Mouse (Mus musculus) CH12.LX (cell line): ENCODE results near the gene Fgf14. TPM values are rescaled to one million over a fixed set of nuclear protein-coding genes. Genes with fewer than 3 reads are reported as not detected.

Experiments
- DNase-seq: peaks from one replicate; pipeline ENCODE4 v3.0.0-alpha.2; 2013; ENCODE audit errors: extremely low read depth
- H3K27ac ChIP-seq: 2 replicates; pipeline ENCODE4 v1.5.1; 2012; ENCODE audit warnings: low read depth, mild to moderate bottlenecking, control low read depth, moderate library complexity; ENCODE audit not compliant: insufficient read depth
- H3K27me3 ChIP-seq: replicated peaks from 2 replicates; pipeline ENCODE3; 2012; ENCODE audit warnings: inconsistent platforms
- H3K36me3 ChIP-seq, 2 experiments: replicated peaks in 1 of 2; 2 replicates each; pipeline versions ENCODE3 to v1.6.1; 2012; ENCODE audit warnings: inconsistent platforms in 1 of 2, low read length in 1 of 2, mild to moderate bottlenecking in 1 of 2, mixed read lengths in 1 of 2, moderate library complexity in 1 of 2; ENCODE audit not compliant: control insufficient read depth in 1 of 2, insufficient read depth in 1 of 2
- H3K4me1 ChIP-seq, 2 experiments: 2 replicates each; pipeline ENCODE4 v1.6.1; 2012; ENCODE audit warnings: inconsistent platforms in 1 of 2, moderate library complexity in 1 of 2; ENCODE audit not compliant: insufficient read depth in 2 of 2, control insufficient read depth in 1 of 2
- H3K4me2 ChIP-seq: 2 replicates; pipeline ENCODE4 v1.6.1; 2012; ENCODE audit warnings: low read depth, mild to moderate bottlenecking, control low read depth; ENCODE audit not compliant: poor library complexity, insufficient read depth, severe bottlenecking
- H3K4me3 ChIP-seq, 3 experiments: fragments of 150-350 bp in 1 of 3; sonication (generic) in 1 of 3; replicated peaks in 1 of 3; 2 replicates each; pipeline versions ENCODE3 to v1.5.1; 2011 to 2012; ENCODE audit warnings: low read depth in 2 of 3, low read length in 2 of 3, mild to moderate bottlenecking in 2 of 3, moderate library complexity in 2 of 3, control low read depth in 1 of 3, improper control_type of control experiment in 1 of 3, inconsistent platforms in 1 of 3, mixed read lengths in 1 of 3; ENCODE audit not compliant: poor library complexity in 1 of 3
- H3K79me2 ChIP-seq: replicated peaks from 2 replicates; pipeline ENCODE4 v1.6.1; 2012; ENCODE audit warnings: mild to moderate bottlenecking, moderate library complexity; ENCODE audit not compliant: control insufficient read depth, poor library complexity, insufficient read depth, severe bottlenecking; ENCODE audit errors: extremely low read depth
- H3K9ac ChIP-seq: 2 replicates; pipeline ENCODE4 v1.6.1; 2012; ENCODE audit warnings: low read depth, mild to moderate bottlenecking, control low read depth, moderate library complexity; ENCODE audit not compliant: insufficient read depth
- H3K9me3 ChIP-seq: replicated peaks from 2 replicates; pipeline ENCODE3; 2012; ENCODE audit warnings: low read length, inconsistent platforms, mixed read lengths
- CHD1 ChIP-seq: IDR thresholded peaks from 2 replicates; pipeline ENCODE4 v1.6.1; 2012; ENCODE audit warnings: low read depth, low read length, improper control_type of control experiment, inconsistent platforms
- E2F4 ChIP-seq: IDR thresholded peaks from 2 replicates; pipeline ENCODE4 v1.6.1; 2011; ENCODE audit warnings: low read depth, low read length, improper control_type of control experiment; ENCODE audit not compliant: insufficient replicate concordance
- ELF1 ChIP-seq: IDR thresholded peaks from 2 replicates; pipeline ENCODE4 v1.6.1; 2014; ENCODE audit warnings: low read depth, mild to moderate bottlenecking, inconsistent platforms, low read length, improper control_type of control experiment
- EP300 ChIP-seq: IDR thresholded peaks from 2 replicates; pipeline ENCODE4 v1.6.1; 2011; ENCODE audit warnings: low read length, improper control_type of control experiment
- ETS1 ChIP-seq: conservative IDR thresholded peaks from 2 replicates; pipeline ENCODE4 v1.6.1; 2012; ENCODE audit warnings: low read depth, mild to moderate bottlenecking, inconsistent platforms, low read length, improper control_type of control experiment, moderate library complexity
- GABPA ChIP-seq: IDR thresholded peaks from 2 replicates; pipeline ENCODE4 v1.6.1; 2012; ENCODE audit warnings: low read depth, low read length, improper control_type of control experiment, inconsistent platforms; ENCODE audit not compliant: insufficient replicate concordance
- HCFC1 ChIP-seq: IDR thresholded peaks from 2 replicates; pipeline ENCODE4 v1.6.1; 2012; ENCODE audit warnings: low read depth, mild to moderate bottlenecking, inconsistent platforms, low read length, improper control_type of control experiment
- IRF4 ChIP-seq: IDR thresholded peaks from 2 replicates; pipeline ENCODE4 v1.6.1; 2014; ENCODE audit warnings: low read depth, mild to moderate bottlenecking, inconsistent platforms, low read length, improper control_type of control experiment
- JUN ChIP-seq: IDR thresholded peaks from 2 replicates; pipeline ENCODE4 v1.6.1; 2011; ENCODE audit warnings: low read depth, mild to moderate bottlenecking, low read length, improper control_type of control experiment, moderate library complexity; ENCODE audit not compliant: insufficient read depth
- MAX ChIP-seq: IDR thresholded peaks from 2 replicates; pipeline ENCODE4 v1.6.1; 2011; ENCODE audit warnings: low read length, improper control_type of control experiment
- MEF2A ChIP-seq: IDR thresholded peaks from 2 replicates; pipeline ENCODE4 v1.6.1; 2014; ENCODE audit warnings: low read depth, mild to moderate bottlenecking, inconsistent platforms, low read length, improper control_type of control experiment, borderline replicate concordance
- MYC ChIP-seq: IDR thresholded peaks from 2 replicates; pipeline ENCODE4 v1.6.1; 2011; ENCODE audit warnings: low read depth, mild to moderate bottlenecking, improper control_type of control experiment, low read length
- NELFE ChIP-seq: IDR thresholded peaks from 2 replicates; pipeline ENCODE4 v1.6.1; 2011; ENCODE audit warnings: low read depth, low read length, improper control_type of control experiment
- PAX5 ChIP-seq: IDR thresholded peaks from 2 replicates; pipeline ENCODE4 v1.6.1; 2012; ENCODE audit warnings: low read length, inconsistent platforms, mixed read lengths
- POLR2A ChIP-seq: IDR thresholded peaks from 2 replicates; pipeline ENCODE4 v1.6.1; 2011; ENCODE audit warnings: low read depth, mild to moderate bottlenecking, improper control_type of control experiment, low read length
- RAD21 ChIP-seq: IDR thresholded peaks from 2 replicates; pipeline ENCODE4 v1.6.1; 2011; ENCODE audit warnings: low read depth, mild to moderate bottlenecking, low read length, improper control_type of control experiment, moderate library complexity
- SIN3A ChIP-seq: IDR thresholded peaks from 2 replicates; pipeline ENCODE4 v1.6.1; 2012; ENCODE audit warnings: low read length, improper control_type of control experiment, inconsistent platforms
- SMC3 ChIP-seq: IDR thresholded peaks from 2 replicates; pipeline ENCODE4 v1.6.1; 2011; ENCODE audit warnings: low read depth, low read length, improper control_type of control experiment
- UBTF ChIP-seq: IDR thresholded peaks from 2 replicates; pipeline ENCODE4 v1.6.1; 2012; ENCODE audit warnings: low read depth, mild to moderate bottlenecking, inconsistent platforms, low read length, improper control_type of control experiment, moderate library complexity
- USF1 ChIP-seq: IDR thresholded peaks from 2 replicates; pipeline ENCODE4 v1.6.1; 2014; ENCODE audit warnings: low read depth, mild to moderate bottlenecking, inconsistent platforms, low read length, improper control_type of control experiment
- USF2 ChIP-seq: conservative IDR thresholded peaks from 2 replicates; pipeline ENCODE4 v1.6.1; 2011; ENCODE audit warnings: low read depth, low read length, improper control_type of control experiment
- ZKSCAN1 ChIP-seq: IDR thresholded peaks from 2 replicates; pipeline ENCODE4 v1.6.1; 2012; ENCODE audit warnings: low read depth, inconsistent platforms, low read length, improper control_type of control experiment, borderline replicate concordance
- dilution Hi-C: fragments of 300-500 bp; cut with MboI; formaldehyde crosslinking; loops from 2 replicates; pipeline ENCODE4 v1.14.3; 2020; ENCODE audit warnings: low sequenced_read_pairs; ENCODE audit not compliant: extremely low pct_unique_long_range_greater_than_20kb, extremely low pct_ligation_motif_present
- in situ Hi-C: fragments of 300-500 bp; cut with MboI; formaldehyde crosslinking; loops from 3 replicates; pipeline ENCODE4 v1.14.3; 2019; ENCODE audit warnings: low sequenced_read_pairs, low pct_ligation_motif_present, low pct_unique_long_range_greater_than_20kb, mixed read lengths
- polyA plus RNA-seq: library from polyadenylated mRNA; unstranded; fragments of >175 nt; gene quantifications from 2 replicates; pipeline ENCODE4 v1.2.1, GENCODE M21; 2012; ENCODE audit warnings: low read depth; ENCODE audit not compliant: insufficient read length
- total RNA-seq, 2 experiments: library from RNA; depleted of rRNA; stranded (reverse); fragments of 300-350 nt in 1 of 2; fragments of >200 nt in 1 of 2; gene quantifications; 2 replicates each; pipeline ENCODE4 v1.2.3; 2012 to 2014

Gene Fgf14
- total and polyA plus RNA-seq, 3 experiments, result not detected

- Histone ChIP-seq H3K36me3 (no peaks in the 10 kb centered on the region), H3K79me2 (no peaks in the 10 kb centered on the region), H3K4me2 (no peak overlapping the region), H3K4me3 (no peak overlapping the region), H3K27ac (no peak overlapping the region), H3K27me3 (no peaks in the 10 kb centered on the region), H3K9me3 (no peaks in the 10 kb centered on the region), H3K4me1 (no peaks in the 10 kb centered on the region), H3K9ac (no peak overlapping the region)
- dilution Hi-C loops (no loop called here), in situ Hi-C loops (no loop called here)
- no peak for DNase-seq
- TF ChIP-seq ETS1 (no peak), MYC (no peak), MEF2A (no peak), UBTF (no peak), HCFC1 (no peak), PAX5 (no peak), E2F4 (no peak), SIN3A (no peak), NELFE (no peak), CHD1 (no peak), SMC3 (no peak), MAX (no peak), GABPA (no peak), POLR2A (no peak)
Measured at GRCm38 (mm10) chr14:124488971-124489370, 188.0 kb downstream of the Fgf14 start.

DNA sequence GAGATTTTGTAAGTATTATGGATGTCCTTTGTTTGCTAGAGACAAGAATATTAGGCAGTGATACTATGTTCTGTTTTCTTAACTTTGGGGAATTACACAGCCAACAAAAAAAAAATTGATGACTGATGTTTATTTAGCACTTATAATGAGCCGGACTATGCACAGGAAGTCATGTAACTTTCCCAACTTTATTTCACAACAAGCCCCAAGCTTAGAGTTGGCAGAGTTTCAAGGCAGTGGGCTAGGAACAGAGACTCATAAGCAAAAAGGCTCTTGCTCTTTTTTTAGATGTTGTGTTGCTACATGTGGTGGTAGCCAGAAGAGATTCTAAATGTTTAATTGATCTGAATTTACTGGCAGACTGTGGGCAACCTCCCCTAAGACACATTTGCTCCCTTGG lies 191.7 kb downstream of the Fgf14 start:
- no peak overlapping the region for H3K27ac ChIP-seq
- no peak overlapping the region for H3K9ac ChIP-seq
- in situ Hi-C loops (no loop called here), dilution Hi-C loops (no loop called here)
- H3K9me3 ChIP-seq, result no peaks in the 10 kb centered on the region
- DNase-seq, result no peak
- no peaks in the 10 kb centered on the region for H3K27me3 ChIP-seq
- no peak overlapping the region for H3K4me3 ChIP-seq
- H3K79me2 ChIP-seq, result no peaks in the 10 kb centered on the region
- TF ChIP-seq IRF4 (no peak), RAD21 (no peak), ELF1 (no peak), EP300 (no peak), HCFC1 (no peak), PAX5 (no peak), UBTF (no peak), USF1 (no peak), ZKSCAN1 (no peak), USF2 (no peak), JUN (no peak)
- H3K4me2 ChIP-seq, result no peak overlapping the region
- H3K4me1 ChIP-seq, result no peaks in the 10 kb centered on the region
- H3K36me3 ChIP-seq, result no peaks in the 10 kb centered on the region
